Mouse (Mus musculus) T-helper 1 cell (primary cell): ENCODE measurements at regions not wholly inside any gene's neighbourhood (a gene's known extent, or its start where the extent isn't known, plus 50 kb on each side); places are given as distances from the start of the nearest gene placed in this dataset.

ENCODE experiments used
- in situ Hi-C: fragments of 300-600 bp; cut with MboI, MseI; formaldehyde crosslinking; loops from one replicate; pipeline ENCODE4 v1.15.1; 2025; ENCODE audit warnings: high pct_unique_total_duplicates

DNA sequence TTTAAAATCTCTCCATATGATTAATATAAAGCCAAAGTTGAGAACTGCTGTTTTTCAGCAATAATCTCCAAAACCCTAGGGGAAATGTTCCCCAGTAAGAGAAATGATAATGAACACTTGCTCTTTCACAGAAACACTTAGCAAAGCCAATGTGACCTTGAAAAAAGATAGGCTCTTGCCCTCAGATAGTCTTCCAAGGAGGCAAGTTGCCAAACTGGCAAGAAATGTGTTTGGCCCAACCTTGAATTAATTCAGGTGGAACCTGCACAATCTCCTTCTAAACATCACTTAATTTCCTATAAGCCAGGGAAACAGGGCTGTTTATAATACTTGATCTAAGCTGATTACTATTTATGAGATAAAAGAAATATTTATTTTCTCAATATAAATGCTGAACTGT is 244.0 kb upstream of the Gnaz start:
- in situ Hi-C loops: no loop called here

GRCm38 (mm10) chr10:74749446-74749845 is 217.5 kb upstream of the Gnaz start:
- in situ Hi-C loops: no loop called here

GRCm38 (mm10) chr10:74750879-74751278 is 216.1 kb upstream of the Gnaz start:
- in situ Hi-C loops: no loop called here

- in situ Hi-C loops: no loop called here
Measured at GRCm38 (mm10) chr10:74760734-74761133, 206.2 kb upstream of the Gnaz start.

DNA sequence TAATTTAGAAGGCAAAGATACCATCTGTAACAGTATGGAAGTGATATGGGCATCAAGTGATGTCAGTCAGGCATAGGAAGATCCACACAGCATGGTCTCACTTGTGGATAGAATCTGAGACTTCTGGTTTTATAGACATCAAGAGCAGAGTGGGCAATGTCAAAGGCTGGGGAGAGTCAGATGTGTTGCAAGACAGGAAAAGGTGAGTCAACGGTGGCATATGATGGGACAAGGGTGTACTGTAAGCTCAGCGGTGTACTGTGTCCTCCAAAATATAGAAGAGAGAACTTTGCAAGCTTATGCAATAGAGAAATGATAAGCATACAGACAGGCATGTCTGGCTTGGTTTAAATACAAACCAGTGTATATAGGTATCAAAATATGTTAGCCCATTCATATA is 177.7 kb upstream of the Gnaz start:
- in situ Hi-C loops: no loop called here

- in situ Hi-C loops: no loop called here
Measured at GRCm38 (mm10) chr10:74789987-74790386, 177.0 kb upstream of the Gnaz start.

DNA sequence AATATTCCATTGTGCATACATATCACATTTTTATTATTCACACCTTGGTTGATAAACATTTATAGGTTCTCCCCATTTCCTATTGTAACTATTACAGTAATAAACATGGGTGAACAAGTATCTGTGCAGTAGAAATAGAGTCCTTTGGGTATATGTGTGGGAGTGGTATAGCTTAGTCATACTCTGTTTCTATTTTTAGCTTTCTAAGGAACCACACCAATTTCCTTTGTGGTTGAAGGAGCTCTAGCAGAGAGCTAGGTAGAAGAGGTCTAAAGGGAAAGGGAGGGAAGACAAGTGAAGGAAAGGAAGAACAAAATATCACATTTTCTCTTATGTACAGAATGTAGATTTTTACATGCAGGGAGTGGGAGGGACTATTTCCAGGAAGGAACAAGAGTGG is 143.6 kb upstream of the Gnaz start:
- in situ Hi-C loops: no loop called here

- in situ Hi-C loops: no loop called here
Measured at GRCm38 (mm10) chr10:74834359-74834758, 132.6 kb upstream of the Gnaz start.

- in situ Hi-C loops: loop anchor here (10.0 kb wide), 1 partner anchor 1744 kb away; no protein-coding TSS in a partner anchor
Measured at GRCm38 (mm10) chr10:74848372-74848771, 118.6 kb upstream of the Gnaz start.

DNA sequence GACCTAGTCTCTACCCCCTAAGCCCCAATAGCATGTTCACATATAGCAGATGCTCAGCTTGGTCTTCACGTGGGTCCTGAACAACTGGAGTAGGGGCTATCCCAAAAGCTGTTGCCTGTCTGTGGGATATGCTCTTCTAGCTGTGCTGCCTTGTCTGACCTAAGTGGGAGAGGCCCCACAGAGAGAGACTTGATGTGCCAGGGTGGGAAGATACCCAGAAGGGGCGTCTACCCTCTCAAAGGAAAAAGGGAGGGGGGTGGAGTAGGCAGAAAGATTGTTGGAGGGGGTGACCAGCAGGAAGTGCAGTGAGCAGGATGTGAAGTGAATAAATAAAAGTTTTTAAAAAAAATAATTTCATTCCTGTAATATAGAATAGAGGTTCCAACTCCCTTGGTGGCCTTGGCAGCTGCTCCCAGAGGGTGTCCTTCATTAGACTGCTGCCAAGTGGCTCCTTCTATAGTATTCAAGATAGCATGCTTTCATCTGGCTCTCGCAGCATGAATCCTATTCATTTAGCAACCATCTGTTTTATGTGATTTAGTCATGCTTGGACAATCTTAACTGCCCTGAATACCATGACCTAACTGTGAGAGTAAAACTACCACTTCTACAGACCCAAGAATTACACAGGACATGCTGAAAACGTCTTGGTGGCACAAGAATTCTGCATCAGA is 111.8 kb upstream of the Gnaz start:
- in situ Hi-C loops: no loop called here
